Mouse (Mus musculus): ENCODE measurements at regions not wholly inside any gene's neighbourhood (a gene's known extent, or its start where the extent isn't known, plus 50 kb on each side); places are given as distances from the start of the nearest gene placed in this dataset.
A peak's percentile ranks its signal among the peaks of the same experiment; 100 is the strongest.

DNA sequence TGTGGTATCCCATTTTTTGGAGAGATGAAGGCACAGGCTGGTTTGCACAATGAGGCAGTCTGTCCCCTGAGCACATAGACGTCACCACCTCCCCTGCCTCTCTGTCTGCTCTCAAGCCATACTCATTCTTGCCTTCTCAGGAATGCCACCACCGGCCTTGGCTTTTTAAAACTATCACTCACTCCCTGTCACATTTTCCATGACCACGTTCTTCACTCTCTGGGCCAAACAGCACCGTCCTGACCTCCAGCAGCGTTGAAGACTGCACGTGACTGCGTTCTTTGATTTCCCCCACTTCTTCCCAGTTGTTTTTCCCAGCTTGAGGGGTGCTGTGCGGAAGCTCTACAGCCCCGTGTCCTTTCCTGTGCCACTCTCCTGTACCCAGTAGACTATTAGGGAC, 100.4 kb upstream of the Atp1a1 start:
- H3K9me3 ChIP-seq (ENCODE audit: control insufficient read depth, low read length), result no peaks in the 10 kb centered on the region
- ATAC-seq (ENCODE audit: low FRiP score, low read depth) (no peak), DNase-seq (ENCODE audit: low spot score) (no peak)
- no peak for TF ChIP-seq POLR2A (IDR thresholded peaks at IDR 0.05; ENCODE audit: borderline replicate concordance, extremely low read depth, insufficient read depth, insufficient read length)
- H3K27ac ChIP-seq (replicated peaks; ENCODE audit: low read depth, low read length), result 0 out of 2 replicates have a peak overlapping the region, but pooled peaks have one; percentile 20
- H3K4me3 ChIP-seq (replicated peaks; ENCODE audit: low read length), result no peak overlapping the region
- H3K9ac ChIP-seq (ENCODE audit: low read depth, low read length, severe bottlenecking), result no peak overlapping the region
- no peaks in the 10 kb centered on the region for H3K27me3 ChIP-seq (ENCODE audit: control insufficient read depth, insufficient read depth, low read length)
- peaks cover 27% of the 10 kb centered on the region for H3K4me1 ChIP-seq (ENCODE audit: control insufficient read depth, insufficient read depth, low read length)
- H3K4me2 ChIP-seq (replicated peaks; ENCODE audit: low read depth, low read length, severe bottlenecking), result no peak overlapping the region
- 65% methylated on average over 9 of the region's 9 CpGs for WGBS
- H3K36me3 ChIP-seq (ENCODE audit: control insufficient read depth, insufficient read depth, low read length), result no peaks in the 10 kb centered on the region

GRCm38 (mm10) chr3:101704326-101704725, 99.8 kb upstream of the Atp1a1 start:
- Histone ChIP-seq H3K4me3 (replicated peaks; ENCODE audit: low read length) (no peak overlapping the region), H3K27me3 (ENCODE audit: control insufficient read depth, insufficient read depth, low read length) (no peaks in the 10 kb centered on the region), H3K4me2 (replicated peaks; ENCODE audit: low read depth, low read length, severe bottlenecking) (no peak overlapping the region), H3K36me3 (ENCODE audit: control insufficient read depth, insufficient read depth, low read length) (no peaks in the 10 kb centered on the region), H3K4me1 (ENCODE audit: control insufficient read depth, insufficient read depth, low read length) (peaks cover 21% of the 10 kb centered on the region), H3K9me3 (ENCODE audit: control insufficient read depth, low read length) (no peaks in the 10 kb centered on the region), H3K27ac (replicated peaks; ENCODE audit: low read depth, low read length) (no peak overlapping the region), H3K9ac (ENCODE audit: low read depth, low read length, severe bottlenecking) (no peak overlapping the region)
- no peak for DNase-seq (ENCODE audit: low spot score)
- no peak for ATAC-seq (ENCODE audit: low FRiP score, low read depth)
- 91% methylated on average over 5 of the region's 5 CpGs for WGBS
- TF ChIP-seq POLR2A (IDR thresholded peaks at IDR 0.05; ENCODE audit: borderline replicate concordance, extremely low read depth, insufficient read depth, insufficient read length), result no peak

- H3K4me2 ChIP-seq (replicated peaks; ENCODE audit: low read depth, low read length, severe bottlenecking), result no peak overlapping the region
- H3K36me3 ChIP-seq (ENCODE audit: control insufficient read depth, insufficient read depth, low read length), result no peaks in the 10 kb centered on the region
- no peaks in the 10 kb centered on the region for H3K27me3 ChIP-seq (ENCODE audit: control insufficient read depth, insufficient read depth, low read length)
- H3K4me1 ChIP-seq (ENCODE audit: control insufficient read depth, insufficient read depth, low read length), result peaks cover 16% of the 10 kb centered on the region
- no peak overlapping the region for H3K27ac ChIP-seq (replicated peaks; ENCODE audit: low read depth, low read length)
- H3K4me3 ChIP-seq (replicated peaks; ENCODE audit: low read length), result no peak overlapping the region
- DNase-seq (ENCODE audit: low spot score), result no peak
- no peak for TF ChIP-seq POLR2A (IDR thresholded peaks at IDR 0.05; ENCODE audit: borderline replicate concordance, extremely low read depth, insufficient read depth, insufficient read length)
- ATAC-seq (ENCODE audit: low FRiP score, low read depth), result no peak
- WGBS, result 20% methylated on average over 1 of the region's 1 CpGs
- no peaks in the 10 kb centered on the region for H3K9me3 ChIP-seq (ENCODE audit: control insufficient read depth, low read length)
- H3K9ac ChIP-seq (ENCODE audit: low read depth, low read length, severe bottlenecking), result no peak overlapping the region
These were observed 97.3 kb upstream of the Atp1a1 start for GRCm38 (mm10) chr3:101701763-101702173.

GRCm38 (mm10) chr3:101700974-101701610, 96.6 kb upstream of the Atp1a1 start:
- H3K27ac ChIP-seq (replicated peaks; ENCODE audit: low read depth, low read length), result no peak overlapping the region
- whole genome bisulfite sequencing, result 58% methylated on average over 10 of the region's 10 CpGs
- no peak for ATAC-seq (ENCODE audit: low FRiP score, low read depth)

DNA sequence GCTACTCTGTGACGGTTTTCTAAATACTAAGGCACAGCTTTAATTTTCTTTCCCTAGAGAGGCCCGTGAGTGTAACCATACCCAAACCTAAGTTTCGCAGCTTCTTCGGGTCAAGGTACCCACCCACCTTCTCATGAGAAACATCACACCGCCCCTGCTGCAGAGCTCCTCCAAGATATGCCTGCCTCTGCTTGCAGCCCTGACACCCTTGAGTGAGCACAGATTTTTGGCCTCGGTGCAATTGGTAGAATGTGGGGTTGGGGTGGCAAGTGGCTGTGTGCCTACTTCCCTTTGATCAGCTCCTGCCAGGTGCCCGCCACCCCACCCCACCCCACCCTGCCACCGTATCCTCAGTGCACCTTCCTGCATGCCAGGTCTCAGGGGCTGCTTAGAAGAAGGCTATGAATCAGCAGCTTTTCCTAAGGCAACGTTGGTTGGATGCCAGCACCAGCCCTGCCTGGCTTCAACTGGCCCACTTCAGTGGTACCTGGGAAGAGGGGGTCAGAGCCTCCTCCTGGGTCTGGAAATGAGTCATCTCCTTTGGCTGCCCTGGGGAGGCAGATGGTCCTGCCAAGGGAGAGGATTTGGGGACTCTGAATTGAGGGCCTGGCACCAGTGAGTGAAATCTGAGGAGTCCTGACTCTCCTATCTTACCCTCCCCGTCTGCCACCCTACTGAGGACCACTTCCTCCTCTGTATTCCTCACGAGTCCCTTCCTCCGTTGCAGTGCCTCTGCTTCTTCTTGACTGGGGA, 95.6 kb upstream of the Atp1a1 start:
- ATAC-seq (ENCODE audit: low FRiP score, low read depth), result no peak

More at GRCm38 (mm10) chr3:101700974-101701610, 96.6 kb upstream of the Atp1a1 start:
- DNase-seq (ENCODE audit: low spot score), result peak; percentile 29
- no peak overlapping the region for H3K4me3 ChIP-seq (replicated peaks; ENCODE audit: low read length)
- H3K27me3 ChIP-seq (ENCODE audit: control insufficient read depth, insufficient read depth, low read length), result no peaks in the 10 kb centered on the region
- TF ChIP-seq POLR2A (IDR thresholded peaks at IDR 0.05; ENCODE audit: borderline replicate concordance, extremely low read depth, insufficient read depth, insufficient read length), result no peak
- no peaks in the 10 kb centered on the region for H3K36me3 ChIP-seq (ENCODE audit: control insufficient read depth, insufficient read depth, low read length)
- H3K4me1 ChIP-seq (ENCODE audit: control insufficient read depth, insufficient read depth, low read length), result peaks cover 16% of the 10 kb centered on the region
- H3K9ac ChIP-seq (ENCODE audit: low read depth, low read length, severe bottlenecking), result no peak overlapping the region
- no peak overlapping the region for H3K4me2 ChIP-seq (replicated peaks; ENCODE audit: low read depth, low read length, severe bottlenecking)
- no peaks in the 10 kb centered on the region for H3K9me3 ChIP-seq (ENCODE audit: control insufficient read depth, low read length)

More for the DNA sequence above, 95.6 kb upstream of the Atp1a1 start:
- no peaks in the 10 kb centered on the region for H3K27me3 ChIP-seq (ENCODE audit: control insufficient read depth, insufficient read depth, low read length)
- H3K4me2 ChIP-seq (replicated peaks; ENCODE audit: low read depth, low read length, severe bottlenecking), result no peak overlapping the region
- no peaks in the 10 kb centered on the region for H3K9me3 ChIP-seq (ENCODE audit: control insufficient read depth, low read length)
- H3K4me1 ChIP-seq (ENCODE audit: control insufficient read depth, insufficient read depth, low read length), result peaks cover 16% of the 10 kb centered on the region
- H3K36me3 ChIP-seq (ENCODE audit: control insufficient read depth, insufficient read depth, low read length), result no peaks in the 10 kb centered on the region
- TF ChIP-seq POLR2A (IDR thresholded peaks at IDR 0.05; ENCODE audit: borderline replicate concordance, extremely low read depth, insufficient read depth, insufficient read length), result no peak
- H3K4me3 ChIP-seq (replicated peaks; ENCODE audit: low read length), result no peak overlapping the region
- H3K9ac ChIP-seq (ENCODE audit: low read depth, low read length, severe bottlenecking), result no peak overlapping the region
- 71% methylated on average over 12 of the region's 12 CpGs for WGBS
- no peak overlapping the region for H3K27ac ChIP-seq (replicated peaks; ENCODE audit: low read depth, low read length)
- DNase-seq (ENCODE audit: low spot score), result no peak

Data from limb, embryonic 14.5 days (tissue).